Mouse (Mus musculus) spleen, adult 2 months (tissue): ENCODE measurements around the gene Taok3.

Source experiments
- CTCF ChIP-seq: fragments of 200-500 bp; IDR thresholded peaks from 2 replicates; pipeline ENCODE4 v1.5.1; 2011; ENCODE audit warnings: mild to moderate bottlenecking, inconsistent platforms; ENCODE audit not compliant: insufficient read depth, insufficient read length, insufficient replicate concordance; ENCODE audit errors: extremely low read depth
- POLR2A ChIP-seq: fragments of 200-500 bp; IDR thresholded peaks from 2 replicates; pipeline ENCODE4 v1.6.1; 2011; ENCODE audit warnings: low read depth, low read length, inconsistent platforms

DNA sequence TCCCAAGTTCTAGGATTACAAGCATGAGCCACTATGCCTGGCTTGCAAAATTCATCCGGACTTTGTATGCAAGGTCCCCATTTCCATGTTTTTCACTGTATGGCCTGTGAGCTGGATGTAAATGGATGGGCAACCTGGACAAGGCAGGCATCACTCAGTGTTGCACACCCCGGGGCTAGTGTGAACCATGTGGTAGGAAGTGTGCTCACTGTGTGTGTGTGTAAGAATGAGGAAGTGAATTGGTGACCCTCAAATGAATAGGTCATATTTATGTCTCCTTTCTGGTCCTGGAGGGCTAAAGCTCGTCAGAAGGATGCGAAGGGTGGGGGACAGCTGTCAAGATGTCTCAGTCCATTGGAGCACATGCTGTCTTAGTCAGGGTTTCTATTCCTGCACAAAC is 7.1 kb downstream of the Taok3 start:
- TF ChIP-seq POLR2A (no peak), CTCF (no peak)
